Mouse (Mus musculus) MEL (cell line): ENCODE measurements around the gene Clcn3. TPM values are rescaled to one million over a fixed set of nuclear protein-coding genes. Genes with fewer than 3 reads are reported as not detected.

Source experiments
- DNase-seq: peaks from one replicate; pipeline ENCODE4 v3.0.0; 2011; ENCODE audit warnings: low read depth, low spot score
- H3K27ac ChIP-seq: 2 replicates; pipeline ENCODE4 v1.5.1; 2012; ENCODE audit warnings: low read depth, mild to moderate bottlenecking, control low read depth, low read length, moderate library complexity; ENCODE audit not compliant: control insufficient read depth
- H3K27me3 ChIP-seq, 2 experiments: fragments of 150-350 bp in 1 of 2; sonication (generic) in 1 of 2; 2 replicates each; pipeline ENCODE4 v1.6.1; 2012; ENCODE audit warnings: low read length in 2 of 2, mild to moderate bottlenecking in 2 of 2, improper control_type of control experiment in 1 of 2, moderate library complexity in 1 of 2; ENCODE audit not compliant: insufficient read depth in 2 of 2, control insufficient read depth in 1 of 2
- H3K36me3 ChIP-seq, 2 experiments: 2 replicates each; pipeline ENCODE4 v1.6.1; 2012 to 2014; ENCODE audit warnings: low read length in 2 of 2, improper control_type of control experiment in 1 of 2, inconsistent platforms in 1 of 2, mild to moderate bottlenecking in 1 of 2; ENCODE audit not compliant: insufficient read depth in 2 of 2, control insufficient read depth in 1 of 2
- H3K4me1 ChIP-seq, 2 experiments: fragments of 150-350 bp in 1 of 2; sonication (generic) in 1 of 2; 2 replicates each; pipeline ENCODE4 v1.6.1; 2012; ENCODE audit warnings: low read length in 2 of 2, improper control_type of control experiment in 1 of 2, mild to moderate bottlenecking in 1 of 2; ENCODE audit not compliant: insufficient read depth in 2 of 2, control insufficient read depth in 1 of 2
- H3K4me3 ChIP-seq, 2 experiments: fragments of 150-350 bp in 1 of 2; sonication (generic) in 1 of 2; 2 replicates each; pipeline ENCODE4 v1.5.1; 2012; ENCODE audit warnings: low read depth in 2 of 2, low read length in 2 of 2, mild to moderate bottlenecking in 2 of 2, moderate library complexity in 2 of 2, control low read depth in 1 of 2, improper control_type of control experiment in 1 of 2; ENCODE audit not compliant: control insufficient read depth in 1 of 2, insufficient read depth in 1 of 2
- H3K79me2 ChIP-seq: 2 replicates; pipeline ENCODE4 v1.6.1; 2012; ENCODE audit warnings: mild to moderate bottlenecking, low read length, moderate library complexity; ENCODE audit not compliant: control insufficient read depth, poor library complexity, insufficient read depth
- H3K9ac ChIP-seq: 2 replicates; pipeline ENCODE4 v1.6.1; 2012; ENCODE audit warnings: low read depth, mild to moderate bottlenecking, control low read depth, low read length, moderate library complexity; ENCODE audit not compliant: control insufficient read depth, poor library complexity, severe bottlenecking
- H3K9me3 ChIP-seq: fragments of 150-350 bp; sonication (generic); replicated peaks from 2 replicates; pipeline ENCODE4 v1.6.1; 2012; ENCODE audit warnings: mild to moderate bottlenecking, low read length, improper control_type of control experiment, moderate library complexity; ENCODE audit not compliant: insufficient read depth
- BHLHE40 ChIP-seq: IDR thresholded peaks from 2 replicates; pipeline ENCODE4 v1.6.1; 2012; ENCODE audit warnings: low read depth, mild to moderate bottlenecking, inconsistent platforms, low read length, improper control_type of control experiment, borderline replicate concordance
- CHD1 ChIP-seq: IDR thresholded peaks from 2 replicates; pipeline ENCODE4 v1.6.1; 2012; ENCODE audit warnings: low read depth, mild to moderate bottlenecking, inconsistent platforms, low read length, improper control_type of control experiment
- CHD2 ChIP-seq: IDR thresholded peaks from 2 replicates; pipeline ENCODE4 v1.6.1; 2011; ENCODE audit warnings: low read length, improper control_type of control experiment
- E2F4 ChIP-seq: IDR thresholded peaks from 2 replicates; pipeline ENCODE4 v1.6.1; 2011; ENCODE audit warnings: low read depth, low read length, improper control_type of control experiment, borderline replicate concordance
- ELF1 ChIP-seq: IDR thresholded peaks from 2 replicates; pipeline ENCODE4 v1.6.1; 2014; ENCODE audit warnings: low read depth, mild to moderate bottlenecking, inconsistent platforms, low read length, improper control_type of control experiment, moderate library complexity
- EP300 ChIP-seq, 2 experiments: IDR thresholded peaks; 2 replicates each; pipeline ENCODE4 v1.6.1; 2011; ENCODE audit warnings: improper control_type of control experiment in 2 of 2, low read length in 2 of 2, low read depth in 1 of 2, mild to moderate bottlenecking in 1 of 2
- ETS1 ChIP-seq: IDR thresholded peaks from 2 replicates; pipeline ENCODE4 v1.6.1; 2012; ENCODE audit warnings: low read depth, mild to moderate bottlenecking, inconsistent platforms, low read length, improper control_type of control experiment, moderate library complexity
- GATA1 ChIP-seq: IDR thresholded peaks from 2 replicates; pipeline ENCODE4 v1.6.1; 2011; ENCODE audit warnings: low read depth, low read length, improper control_type of control experiment
- JUND ChIP-seq: IDR thresholded peaks from 2 replicates; pipeline ENCODE4 v1.6.1; 2011; ENCODE audit warnings: low read depth, mild to moderate bottlenecking, improper control_type of control experiment, low read length
- KAT2A ChIP-seq: conservative IDR thresholded peaks from 2 replicates; pipeline ENCODE4 v1.6.1; 2012; ENCODE audit warnings: low read depth, low read length, improper control_type of control experiment, inconsistent platforms
- MAFK ChIP-seq: IDR thresholded peaks from 2 replicates; pipeline ENCODE4 v1.6.1; 2011; ENCODE audit warnings: low read depth, mild to moderate bottlenecking, low read length, improper control_type of control experiment, borderline replicate concordance
- MEF2A ChIP-seq: IDR thresholded peaks from 2 replicates; pipeline ENCODE4 v1.6.1; 2014; ENCODE audit warnings: low read depth, mild to moderate bottlenecking, inconsistent platforms, low read length, improper control_type of control experiment; ENCODE audit not compliant: poor library complexity, insufficient replicate concordance, severe bottlenecking; ENCODE audit errors: extremely low read depth
- MXI1 ChIP-seq: IDR thresholded peaks from 2 replicates; pipeline ENCODE4 v1.6.1; 2011; ENCODE audit warnings: mild to moderate bottlenecking, low read depth, low read length, improper control_type of control experiment
- MYB ChIP-seq: IDR thresholded peaks from 2 replicates; pipeline ENCODE4 v1.6.1; 2011; ENCODE audit warnings: mild to moderate bottlenecking, low read depth, low read length, improper control_type of control experiment
- MYC ChIP-seq: IDR thresholded peaks from 2 replicates; pipeline ENCODE4 v1.6.1; 2011; ENCODE audit warnings: low read depth, mild to moderate bottlenecking, low read length, improper control_type of control experiment, moderate library complexity
- NELFE ChIP-seq: IDR thresholded peaks from 2 replicates; pipeline ENCODE4 v1.6.1; 2011; ENCODE audit warnings: low read depth, low read length, improper control_type of control experiment
- NRF1 ChIP-seq: IDR thresholded peaks from 2 replicates; pipeline ENCODE4 v1.6.1; 2014; ENCODE audit warnings: low read depth, mild to moderate bottlenecking, inconsistent platforms, low read length, improper control_type of control experiment, moderate library complexity; ENCODE audit not compliant: poor library complexity, insufficient read depth, severe bottlenecking
- POLR2A ChIP-seq, 2 experiments: IDR thresholded peaks; 2 replicates each; pipeline ENCODE4 v1.6.1; 2011 to 2012; ENCODE audit warnings: low read length in 2 of 2, mild to moderate bottlenecking in 2 of 2, control low read depth in 1 of 2, improper control_type of control experiment in 1 of 2, low read depth in 1 of 2, moderate library complexity in 1 of 2; ENCODE audit not compliant: control insufficient read depth in 1 of 2, insufficient read depth in 1 of 2, poor library complexity in 1 of 2
- RCOR1 ChIP-seq: IDR thresholded peaks from 2 replicates; pipeline ENCODE4 v1.6.1; 2012; ENCODE audit warnings: low read depth, mild to moderate bottlenecking, inconsistent platforms, low read length, improper control_type of control experiment
- SIN3A ChIP-seq: IDR thresholded peaks from 2 replicates; pipeline ENCODE4 v1.6.1; 2012; ENCODE audit warnings: low read length, improper control_type of control experiment, inconsistent platforms
- SMC3 ChIP-seq: IDR thresholded peaks from 2 replicates; pipeline ENCODE4 v1.6.1; 2011; ENCODE audit warnings: low read depth, low read length, improper control_type of control experiment
- TAL1 ChIP-seq: IDR thresholded peaks from 2 replicates; pipeline ENCODE4 v1.6.1; 2012; ENCODE audit warnings: mild to moderate bottlenecking, inconsistent platforms, low read length, moderate library complexity, mixed read lengths
- TBP ChIP-seq: IDR thresholded peaks from 2 replicates; pipeline ENCODE4 v1.8.0; 2011; ENCODE audit warnings: low read depth, low read length, improper control_type of control experiment
- TCF12 ChIP-seq: IDR thresholded peaks from 2 replicates; pipeline ENCODE4 v1.6.1; 2014; ENCODE audit warnings: low read depth, mild to moderate bottlenecking, inconsistent platforms, low read length, improper control_type of control experiment, moderate library complexity
- UBTF ChIP-seq: IDR thresholded peaks from 2 replicates; pipeline ENCODE4 v1.6.1; 2012; ENCODE audit warnings: low read depth, mild to moderate bottlenecking, inconsistent platforms, low read length, improper control_type of control experiment, moderate library complexity, borderline replicate concordance; ENCODE audit not compliant: insufficient read depth
- USF2 ChIP-seq, 2 experiments: IDR thresholded peaks; 2 replicates each; pipeline ENCODE4 v1.6.1; 2011 to 2012; ENCODE audit warnings: improper control_type of control experiment in 2 of 2, low read length in 2 of 2, borderline replicate concordance in 1 of 2, inconsistent platforms in 1 of 2, low read depth in 1 of 2, mild to moderate bottlenecking in 1 of 2; ENCODE audit not compliant: insufficient read depth in 1 of 2
- ZC3H11A ChIP-seq: IDR thresholded peaks from 2 replicates; pipeline ENCODE4 v1.6.1; 2012; ENCODE audit warnings: low read depth, mild to moderate bottlenecking, inconsistent platforms, low read length, improper control_type of control experiment
- ZKSCAN1 ChIP-seq: IDR thresholded peaks from 2 replicates; pipeline ENCODE4 v1.6.1; 2012; ENCODE audit warnings: low read depth, mild to moderate bottlenecking, inconsistent platforms, low read length, improper control_type of control experiment, moderate library complexity
- ZMIZ1 ChIP-seq: IDR thresholded peaks from 2 replicates; pipeline ENCODE4 v1.6.1; 2012; ENCODE audit warnings: low read depth, mild to moderate bottlenecking, inconsistent platforms, low read length, improper control_type of control experiment, moderate library complexity
- ZNF384 ChIP-seq: IDR thresholded peaks from 2 replicates; pipeline ENCODE4 v1.6.1; 2012; ENCODE audit warnings: low read depth, mild to moderate bottlenecking, inconsistent platforms, low read length, improper control_type of control experiment
- polyA plus RNA-seq, 2 experiments: library from polyadenylated mRNA; stranded (reverse) in 1 of 2; unstranded in 1 of 2; fragments of >175 nt in 1 of 2; fragments of >200 nt in 1 of 2; gene quantifications; 2 replicates each; pipeline versions ENCODE4 v1.2.1 to v1.2.4; 2012; ENCODE audit warnings: low replicate concordance in 2 of 2, low read depth in 1 of 2; ENCODE audit not compliant: insufficient read length in 2 of 2, insufficient read depth in 1 of 2, missing spikeins in 1 of 2
- total RNA-seq: library from RNA; depleted of rRNA; stranded (reverse); fragments of 300-350 nt; gene quantifications from 2 replicates; pipeline ENCODE4 v1.2.3, GENCODE M21; 2012

Clcn3 gene
- total and polyA plus RNA-seq, 3 experiments = 28.8 to 65.6 (median 33.0) TPM

DNA sequence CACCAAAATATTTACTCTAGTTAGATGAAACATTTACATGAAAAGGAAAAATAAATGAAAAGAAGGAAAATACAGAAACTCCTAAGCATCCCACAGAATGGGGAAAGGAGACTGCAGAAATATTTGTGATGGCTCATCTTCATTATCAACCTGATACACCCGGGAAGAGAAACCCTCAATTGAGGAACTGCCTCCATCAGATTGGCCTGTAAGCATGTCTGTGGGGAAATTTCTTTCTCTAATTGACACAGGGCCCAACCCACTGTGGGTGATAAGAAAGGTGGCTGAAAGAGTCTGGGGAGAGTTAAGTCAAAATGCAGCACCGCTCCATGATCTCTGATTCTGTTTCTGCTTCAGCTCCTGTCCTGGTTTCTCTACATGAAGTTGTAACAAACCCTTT, 9.7 kb downstream of the Clcn3 start:
- Histone ChIP-seq H3K27ac (peak overlapping the region; percentile 76), H3K4me3 (no peak overlapping the region)
- peak; percentile 92 for DNase-seq

DNA sequence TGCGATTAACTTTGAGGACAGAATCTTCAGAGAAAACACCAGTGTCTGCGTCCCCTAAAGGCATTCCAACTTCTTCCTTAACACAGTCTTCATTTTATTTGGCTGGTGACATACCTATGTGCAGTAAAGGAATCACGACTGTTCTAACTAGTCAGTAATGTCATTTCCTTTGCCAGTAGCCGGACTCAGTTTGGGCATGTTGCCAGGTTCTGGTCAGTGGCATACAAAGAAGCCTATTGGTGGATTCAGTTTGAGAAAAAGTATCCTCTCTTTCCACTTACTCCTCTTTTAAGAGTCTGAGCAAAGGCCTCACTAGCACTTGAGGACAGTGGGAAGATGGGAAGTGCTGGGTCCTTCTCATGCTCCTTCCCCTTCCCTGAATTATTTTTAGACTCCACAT, 11.3 kb downstream of the Clcn3 start:
- Histone ChIP-seq H3K9me3 (no peaks in the 10 kb centered on the region), H3K4me3 (no peak overlapping the region), H3K27ac (no peak overlapping the region), H3K79me2 (peaks cover 36% of the 10 kb centered on the region), H3K4me1 (peaks cover 23 to 45% of the 10 kb centered on the region in 2 experiments), H3K9ac (no peak overlapping the region), H3K27me3 (no peaks in the 10 kb centered on the region), H3K36me3 (peaks cover 0 to 64% of the 10 kb centered on the region in 2 experiments; a peak in 3 of 4 replicates)
- TF ChIP-seq ZKSCAN1 = no peak
- TF ChIP-seq UBTF = no peak
- no peak for TF ChIP-seq SIN3A
- no peak for TF ChIP-seq TBP
- TF ChIP-seq GATA1 = no peak
- no peak for TF ChIP-seq POLR2A (IDR thresholded peaks at IDR 0.05; ENCODE audit: control insufficient read depth in 1 of 2, insufficient read depth in 1 of 2, low read depth in 1 of 2, low read length in 2 of 2, poor library complexity in 1 of 2)
- no peak for TF ChIP-seq ZNF384
- TF ChIP-seq EP300 (IDR thresholded peaks at IDR 0.05; ENCODE audit: low read depth in 1 of 2, low read length in 2 of 2) = no peak
- no peak for TF ChIP-seq ZMIZ1
- TF ChIP-seq CHD1 = no peak
- TF ChIP-seq CHD2 = no peak
- no peak for TF ChIP-seq NELFE
- TF ChIP-seq JUND = no peak
- TF ChIP-seq MYB = no peak
- TF ChIP-seq MYC = no peak
- TF ChIP-seq MEF2A = no peak
- no peak for DNase-seq

More for the DNA sequence above, 9.7 kb downstream of the Clcn3 start:
- TF ChIP-seq ETS1 (peak; percentile 93), KAT2A (no peak), SMC3 (no peak), USF2 (IDR thresholded peaks at IDR 0.05; ENCODE audit: borderline replicate concordance in 1 of 2, insufficient read depth in 1 of 2, low read depth in 1 of 2, low read length in 2 of 2) (no peak), NRF1 (no peak), GATA1 (peak; percentile 98), EP300 (IDR thresholded peaks at IDR 0.05; ENCODE audit: low read depth in 1 of 2, low read length in 2 of 2) (peak; percentile 96 to 98), ELF1 (no peak), SIN3A (peak; percentile 90), TCF12 (peak; percentile 97), BHLHE40 (peak; percentile 53; the same call in 1 of the 2 replicates), JUND (peak; percentile 60; the same call in 1 of the 2 replicates), TAL1 (peak; percentile 96), MYC (peak; percentile 67), CHD2 (no peak; the same call in 1 of the 2 replicates), UBTF (no peak), ZKSCAN1 (no peak), E2F4 (no peak), MAFK (peak; percentile 50; the same call in 1 of the 2 replicates), ZC3H11A (no peak), MEF2A (no peak), RCOR1 (peak; percentile 96), MXI1 (peak; percentile 70; the same call in 1 of the 2 replicates), TBP (0 out of 2 replicates have a peak, but pooled peaks have one; percentile 42)
- H3K4me1 ChIP-seq = peaks cover 26 to 53% of the 10 kb centered on the region in 2 experiments
- H3K9ac ChIP-seq = no peak overlapping the region
- H3K27me3 ChIP-seq = no peaks in the 10 kb centered on the region
- H3K9me3 ChIP-seq = no peaks in the 10 kb centered on the region
- peaks cover 39% of the 10 kb centered on the region for H3K79me2 ChIP-seq
- H3K36me3 ChIP-seq = peaks cover 0 to 73% of the 10 kb centered on the region in 2 experiments; a peak in 3 of 4 replicates
